Mouse (Mus musculus) MEL (cell line): ENCODE measurements at regions not wholly inside any gene's neighbourhood (a gene's known extent, or its start where the extent isn't known, plus 50 kb on each side); places are given as distances from the start of the nearest gene placed in this dataset.

Experiments used
- DNase-seq: peaks from one replicate; pipeline ENCODE4 v3.0.0; 2011; ENCODE audit warnings: low read depth, low spot score
- H3K27ac ChIP-seq: 2 replicates; pipeline ENCODE4 v1.5.1; 2012; ENCODE audit warnings: low read depth, mild to moderate bottlenecking, control low read depth, low read length, moderate library complexity; ENCODE audit not compliant: control insufficient read depth
- H3K27me3 ChIP-seq, 2 experiments: fragments of 150-350 bp in 1 of 2; sonication (generic) in 1 of 2; 2 replicates each; pipeline ENCODE4 v1.6.1; 2012; ENCODE audit warnings: low read length in 2 of 2, mild to moderate bottlenecking in 2 of 2, improper control_type of control experiment in 1 of 2, moderate library complexity in 1 of 2; ENCODE audit not compliant: insufficient read depth in 2 of 2, control insufficient read depth in 1 of 2
- H3K36me3 ChIP-seq, 2 experiments: 2 replicates each; pipeline ENCODE4 v1.6.1; 2012 to 2014; ENCODE audit warnings: low read length in 2 of 2, improper control_type of control experiment in 1 of 2, inconsistent platforms in 1 of 2, mild to moderate bottlenecking in 1 of 2; ENCODE audit not compliant: insufficient read depth in 2 of 2, control insufficient read depth in 1 of 2
- H3K4me1 ChIP-seq, 2 experiments: fragments of 150-350 bp in 1 of 2; sonication (generic) in 1 of 2; 2 replicates each; pipeline ENCODE4 v1.6.1; 2012; ENCODE audit warnings: low read length in 2 of 2, improper control_type of control experiment in 1 of 2, mild to moderate bottlenecking in 1 of 2; ENCODE audit not compliant: insufficient read depth in 2 of 2, control insufficient read depth in 1 of 2
- H3K4me3 ChIP-seq, 2 experiments: fragments of 150-350 bp in 1 of 2; sonication (generic) in 1 of 2; 2 replicates each; pipeline ENCODE4 v1.5.1; 2012; ENCODE audit warnings: low read depth in 2 of 2, low read length in 2 of 2, mild to moderate bottlenecking in 2 of 2, moderate library complexity in 2 of 2, control low read depth in 1 of 2, improper control_type of control experiment in 1 of 2; ENCODE audit not compliant: control insufficient read depth in 1 of 2, insufficient read depth in 1 of 2
- H3K79me2 ChIP-seq: 2 replicates; pipeline ENCODE4 v1.6.1; 2012; ENCODE audit warnings: mild to moderate bottlenecking, low read length, moderate library complexity; ENCODE audit not compliant: control insufficient read depth, poor library complexity, insufficient read depth
- H3K9ac ChIP-seq: 2 replicates; pipeline ENCODE4 v1.6.1; 2012; ENCODE audit warnings: low read depth, mild to moderate bottlenecking, control low read depth, low read length, moderate library complexity; ENCODE audit not compliant: control insufficient read depth, poor library complexity, severe bottlenecking
- H3K9me3 ChIP-seq: fragments of 150-350 bp; sonication (generic); replicated peaks from 2 replicates; pipeline ENCODE4 v1.6.1; 2012; ENCODE audit warnings: mild to moderate bottlenecking, low read length, improper control_type of control experiment, moderate library complexity; ENCODE audit not compliant: insufficient read depth
- BHLHE40 ChIP-seq: IDR thresholded peaks from 2 replicates; pipeline ENCODE4 v1.6.1; 2012; ENCODE audit warnings: low read depth, mild to moderate bottlenecking, inconsistent platforms, low read length, improper control_type of control experiment, borderline replicate concordance
- CHD1 ChIP-seq: IDR thresholded peaks from 2 replicates; pipeline ENCODE4 v1.6.1; 2012; ENCODE audit warnings: low read depth, mild to moderate bottlenecking, inconsistent platforms, low read length, improper control_type of control experiment
- ELF1 ChIP-seq: IDR thresholded peaks from 2 replicates; pipeline ENCODE4 v1.6.1; 2014; ENCODE audit warnings: low read depth, mild to moderate bottlenecking, inconsistent platforms, low read length, improper control_type of control experiment, moderate library complexity
- GABPA ChIP-seq: IDR thresholded peaks from 2 replicates; pipeline ENCODE4 v1.6.1; 2012; ENCODE audit warnings: low read depth, mild to moderate bottlenecking, inconsistent platforms, low read length, improper control_type of control experiment, moderate library complexity
- GATA1 ChIP-seq: IDR thresholded peaks from 2 replicates; pipeline ENCODE4 v1.6.1; 2011; ENCODE audit warnings: low read depth, low read length, improper control_type of control experiment
- HCFC1 ChIP-seq: IDR thresholded peaks from 2 replicates; pipeline ENCODE4 v1.6.1; 2012; ENCODE audit warnings: low read depth, mild to moderate bottlenecking, inconsistent platforms, low read length, improper control_type of control experiment, moderate library complexity
- JUND ChIP-seq: IDR thresholded peaks from 2 replicates; pipeline ENCODE4 v1.6.1; 2011; ENCODE audit warnings: low read depth, mild to moderate bottlenecking, improper control_type of control experiment, low read length
- MAFK ChIP-seq: IDR thresholded peaks from 2 replicates; pipeline ENCODE4 v1.6.1; 2011; ENCODE audit warnings: low read depth, mild to moderate bottlenecking, low read length, improper control_type of control experiment, borderline replicate concordance
- MAX ChIP-seq: IDR thresholded peaks from 2 replicates; pipeline ENCODE4 v1.6.1; 2011; ENCODE audit warnings: low read length, improper control_type of control experiment
- MAZ ChIP-seq: IDR thresholded peaks from 2 replicates; pipeline ENCODE4 v1.6.1; 2012; ENCODE audit warnings: low read depth, mild to moderate bottlenecking, inconsistent platforms, low read length, improper control_type of control experiment
- MXI1 ChIP-seq: IDR thresholded peaks from 2 replicates; pipeline ENCODE4 v1.6.1; 2011; ENCODE audit warnings: mild to moderate bottlenecking, low read depth, low read length, improper control_type of control experiment
- MYC ChIP-seq: IDR thresholded peaks from 2 replicates; pipeline ENCODE4 v1.6.1; 2011; ENCODE audit warnings: low read depth, mild to moderate bottlenecking, low read length, improper control_type of control experiment, moderate library complexity
- NELFE ChIP-seq: IDR thresholded peaks from 2 replicates; pipeline ENCODE4 v1.6.1; 2011; ENCODE audit warnings: low read depth, low read length, improper control_type of control experiment
- NRF1 ChIP-seq: IDR thresholded peaks from 2 replicates; pipeline ENCODE4 v1.6.1; 2014; ENCODE audit warnings: low read depth, mild to moderate bottlenecking, inconsistent platforms, low read length, improper control_type of control experiment, moderate library complexity; ENCODE audit not compliant: poor library complexity, insufficient read depth, severe bottlenecking
- POLR2AphosphoS5 ChIP-seq: IDR thresholded peaks from 2 replicates; pipeline ENCODE4 v1.6.1; 2012; ENCODE audit warnings: low read depth, borderline replicate concordance, mild to moderate bottlenecking, inconsistent platforms, low read length, moderate library complexity, mixed read lengths
- RAD21 ChIP-seq: IDR thresholded peaks from 2 replicates; pipeline ENCODE4 v1.6.1; 2011; ENCODE audit warnings: mild to moderate bottlenecking, low read depth, low read length, improper control_type of control experiment
- SIN3A ChIP-seq: IDR thresholded peaks from 2 replicates; pipeline ENCODE4 v1.6.1; 2012; ENCODE audit warnings: low read length, improper control_type of control experiment, inconsistent platforms
- SMC3 ChIP-seq: IDR thresholded peaks from 2 replicates; pipeline ENCODE4 v1.6.1; 2011; ENCODE audit warnings: low read depth, low read length, improper control_type of control experiment
- TAL1 ChIP-seq: IDR thresholded peaks from 2 replicates; pipeline ENCODE4 v1.6.1; 2012; ENCODE audit warnings: mild to moderate bottlenecking, inconsistent platforms, low read length, moderate library complexity, mixed read lengths
- TBP ChIP-seq: IDR thresholded peaks from 2 replicates; pipeline ENCODE4 v1.8.0; 2011; ENCODE audit warnings: low read depth, low read length, improper control_type of control experiment
- UBTF ChIP-seq: IDR thresholded peaks from 2 replicates; pipeline ENCODE4 v1.6.1; 2012; ENCODE audit warnings: low read depth, mild to moderate bottlenecking, inconsistent platforms, low read length, improper control_type of control experiment, moderate library complexity, borderline replicate concordance; ENCODE audit not compliant: insufficient read depth
- USF1 ChIP-seq: IDR thresholded peaks from 2 replicates; pipeline ENCODE4 v1.6.1; 2014; ENCODE audit warnings: low read depth, mild to moderate bottlenecking, inconsistent platforms, low read length, improper control_type of control experiment, moderate library complexity
- USF2 ChIP-seq, 2 experiments: IDR thresholded peaks; 2 replicates each; pipeline ENCODE4 v1.6.1; 2011 to 2012; ENCODE audit warnings: improper control_type of control experiment in 2 of 2, low read length in 2 of 2, borderline replicate concordance in 1 of 2, inconsistent platforms in 1 of 2, low read depth in 1 of 2, mild to moderate bottlenecking in 1 of 2; ENCODE audit not compliant: insufficient read depth in 1 of 2
- ZC3H11A ChIP-seq: IDR thresholded peaks from 2 replicates; pipeline ENCODE4 v1.6.1; 2012; ENCODE audit warnings: low read depth, mild to moderate bottlenecking, inconsistent platforms, low read length, improper control_type of control experiment
- ZKSCAN1 ChIP-seq: IDR thresholded peaks from 2 replicates; pipeline ENCODE4 v1.6.1; 2012; ENCODE audit warnings: low read depth, mild to moderate bottlenecking, inconsistent platforms, low read length, improper control_type of control experiment, moderate library complexity
- ZMIZ1 ChIP-seq: IDR thresholded peaks from 2 replicates; pipeline ENCODE4 v1.6.1; 2012; ENCODE audit warnings: low read depth, mild to moderate bottlenecking, inconsistent platforms, low read length, improper control_type of control experiment, moderate library complexity
- ZNF384 ChIP-seq: IDR thresholded peaks from 2 replicates; pipeline ENCODE4 v1.6.1; 2012; ENCODE audit warnings: low read depth, mild to moderate bottlenecking, inconsistent platforms, low read length, improper control_type of control experiment

GRCm38 (mm10) chr7:113048097-113048795, 94.5 kb downstream of the Rassf10 start:
- TF ChIP-seq GABPA (no peak), MAZ (no peak), TBP (no peak), MAFK (no peak), ELF1 (no peak), POLR2AphosphoS5 (no peak), GATA1 (no peak), MXI1 (no peak), ZKSCAN1 (no peak), MYC (no peak), NRF1 (no peak), USF1 (no peak), SIN3A (no peak)
- TF ChIP-seq, all 39 proteins: peak for 0
- Histone ChIP-seq H3K4me3 (no peak overlapping the region), H3K4me1 (no peaks in the 10 kb centered on the region), H3K36me3 (no peaks in the 10 kb centered on the region), H3K79me2 (no peaks in the 10 kb centered on the region), H3K9ac (no peak overlapping the region), H3K27ac (no peak overlapping the region), H3K27me3 (no peaks in the 10 kb centered on the region), H3K9me3 (no peaks in the 10 kb centered on the region)
- no peak for DNase-seq

GRCm38 (mm10) chr7:113049440-113049839, 95.7 kb downstream of the Rassf10 start:
- DNase-seq = no peak
- Histone ChIP-seq H3K36me3 (no peaks in the 10 kb centered on the region), H3K9ac (no peak overlapping the region), H3K9me3 (no peaks in the 10 kb centered on the region), H3K27ac (no peak overlapping the region), H3K79me2 (no peaks in the 10 kb centered on the region), H3K4me3 (no peak overlapping the region), H3K4me1 (no peaks in the 10 kb centered on the region), H3K27me3 (no peaks in the 10 kb centered on the region)
- TF ChIP-seq TAL1 (no peak), ZC3H11A (no peak), CHD1 (no peak), GATA1 (no peak), SMC3 (no peak), SIN3A (no peak), ELF1 (no peak), HCFC1 (no peak), NRF1 (no peak), JUND (no peak), NELFE (no peak), MAZ (no peak), MAX (no peak), RAD21 (no peak), UBTF (no peak), ZNF384 (no peak), TBP (no peak), ZMIZ1 (no peak), BHLHE40 (no peak), USF2 (IDR thresholded peaks at IDR 0.05; ENCODE audit: borderline replicate concordance in 1 of 2, insufficient read depth in 1 of 2, low read depth in 1 of 2, low read length in 2 of 2) (no peak)
